Mouse (Mus musculus): ENCODE results near the gene Nop10. TPM values are rescaled to one million over a fixed set of nuclear protein-coding genes. Genes with fewer than 3 reads are reported as not detected.
"Not testable (repeated sequence)": the region's sequence is repeated elsewhere in the genome, so short reads cannot be mapped to it uniquely, and the experiment has no call there.

Nop10 gene
- polyA plus RNA-seq, 1 experiment from 2014 or later, result 158 TPM

DNA sequence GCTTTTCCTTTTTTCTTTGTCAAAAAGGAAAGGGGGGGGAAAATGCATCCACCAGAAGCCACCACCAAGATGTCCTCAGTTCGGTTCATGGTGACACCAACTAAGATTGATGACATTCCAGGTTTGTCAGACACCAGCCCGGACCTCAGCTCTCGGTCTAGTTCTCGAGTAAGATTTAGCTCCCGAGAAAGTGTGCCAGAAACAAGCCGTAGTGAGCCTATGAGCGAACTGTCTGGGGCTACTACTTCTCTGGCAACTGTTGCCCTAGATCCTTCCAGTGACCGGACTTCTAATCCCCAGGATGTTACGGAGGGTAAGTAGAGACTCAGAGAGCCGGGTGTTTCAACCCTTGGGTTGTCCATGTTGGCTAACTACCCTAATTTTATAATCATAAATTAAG, 5.1 kb downstream of the Nop10 start:
- Histone ChIP-seq H3K9me3 (no peaks in the 10 kb centered on the region), H3K36me3 (replicated peaks) (no peaks in the 10 kb centered on the region), H3K9ac (peak overlapping the region; percentile 75; the same call in 1 of the 2 replicates), H3K27ac (no peak overlapping the region), H3K4me2 (peak overlapping the region; percentile 78), H3K4me3 (peak overlapping the region; percentile 81), H3K27me3 (replicated peaks) (no peaks in the 10 kb centered on the region), H3K4me1 (peaks cover 61% of the 10 kb centered on the region)
- WGBS, result 54% methylated on average over 10 of the region's 10 CpGs
- ATAC-seq (replicated peaks), result no peak

DNA sequence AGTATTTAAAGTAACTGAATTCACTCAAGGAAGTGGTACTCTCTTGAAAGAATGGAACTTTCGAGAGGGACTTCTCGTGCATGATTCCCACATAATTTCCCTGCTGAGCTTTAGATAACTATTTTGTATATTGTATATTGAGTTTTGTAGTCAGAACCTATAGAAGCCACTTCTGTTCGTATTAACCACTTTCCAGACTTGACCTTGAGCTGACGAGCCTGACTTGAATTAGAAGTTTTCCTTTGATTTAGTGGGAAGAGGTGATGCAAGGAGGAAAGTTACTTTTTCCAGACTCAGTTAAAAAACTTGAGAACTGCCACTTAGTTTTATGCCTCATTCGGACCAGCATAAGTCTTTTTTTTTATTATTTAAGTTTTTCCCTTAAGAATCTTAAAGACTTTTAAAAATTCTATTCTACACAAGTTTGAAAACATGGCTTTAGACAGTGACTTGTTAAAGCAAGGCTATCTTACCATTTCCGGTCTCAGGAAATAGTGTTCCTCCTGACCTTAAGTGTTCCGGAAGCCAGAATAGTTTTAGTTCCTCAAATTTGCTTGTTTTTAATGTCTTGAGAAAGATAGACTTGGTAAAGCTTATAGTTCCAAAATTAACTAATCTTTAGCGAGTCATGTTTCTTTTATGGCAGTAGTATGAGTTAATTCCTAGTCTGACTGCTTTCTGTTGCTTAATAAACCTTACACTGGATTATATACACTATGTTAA, 6.0 kb downstream of the Nop10 start:
- Histone ChIP-seq H3K4me1 (peaks cover 58% of the 10 kb centered on the region), H3K9ac (no peak overlapping the region), H3K27ac (no peak overlapping the region), H3K9me3 (no peaks in the 10 kb centered on the region), H3K36me3 (replicated peaks) (no peaks in the 10 kb centered on the region), H3K27me3 (replicated peaks) (no peaks in the 10 kb centered on the region), H3K4me3 (peak overlapping the region; percentile 81), H3K4me2 (peak overlapping the region; percentile 78)
- WGBS, result 80% methylated on average over 8 of the region's 8 CpGs
- no peak for ATAC-seq (replicated peaks)

DNA sequence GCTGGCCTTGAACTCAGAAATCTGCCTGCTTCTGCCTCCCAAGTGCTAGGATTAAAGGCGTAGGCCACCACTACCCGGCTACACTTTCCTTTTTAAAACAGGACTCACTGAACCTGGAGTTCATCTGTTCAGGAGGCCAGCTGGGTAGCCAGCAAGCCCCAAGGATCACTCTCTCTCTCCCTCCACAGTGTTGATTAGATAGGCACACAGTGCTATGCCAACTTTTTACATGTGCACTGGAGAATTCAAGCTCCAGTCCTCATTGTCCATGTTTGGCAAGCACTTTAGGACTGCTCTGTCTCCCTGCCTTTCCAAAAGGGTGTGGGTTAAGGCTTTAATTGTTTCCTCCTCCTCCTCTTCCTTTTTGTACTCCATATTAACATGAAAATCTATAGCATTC, 8.3 kb downstream of the Nop10 start:
- H3K36me3 ChIP-seq (replicated peaks), result no peaks in the 10 kb centered on the region
- no peak for ATAC-seq (replicated peaks)
- 92% methylated on average over 2 of the region's 2 CpGs for WGBS
- H3K4me2 ChIP-seq, result peak overlapping the region; percentile 17
- H3K4me1 ChIP-seq, result peaks cover 44% of the 10 kb centered on the region
- no peak overlapping the region for H3K27ac ChIP-seq
- no peaks in the 10 kb centered on the region for H3K9me3 ChIP-seq
- no peak overlapping the region for H3K9ac ChIP-seq
- H3K4me3 ChIP-seq, result no peak overlapping the region
- H3K27me3 ChIP-seq (replicated peaks), result no peaks in the 10 kb centered on the region

DNA sequence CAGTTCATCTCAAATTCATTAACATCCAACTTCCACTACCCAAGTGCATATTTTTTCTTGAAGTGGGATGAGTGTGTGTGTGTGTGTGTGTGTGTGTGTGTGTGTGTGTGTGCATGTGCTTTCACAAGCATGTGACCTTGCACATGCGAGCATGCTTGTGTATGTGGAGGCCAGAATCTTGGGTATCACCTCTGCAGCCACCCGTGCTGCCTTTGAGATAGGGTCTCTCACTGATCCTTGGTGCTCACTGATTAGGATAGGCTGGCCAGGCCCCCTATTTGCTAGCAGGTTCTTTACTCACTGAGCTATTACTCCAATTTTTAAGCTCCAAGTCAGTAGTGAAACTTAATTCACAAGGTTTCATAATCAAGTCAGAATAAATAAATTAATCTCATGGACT, 11.2 kb downstream of the Nop10 start:
- Histone ChIP-seq H3K27ac (no peak overlapping the region), H3K4me2 (no peak overlapping the region), H3K9me3 (no peaks in the 10 kb centered on the region), H3K27me3 (replicated peaks) (no peaks in the 10 kb centered on the region), H3K36me3 (replicated peaks) (no peaks in the 10 kb centered on the region), H3K4me3 (no peak overlapping the region), H3K4me1 (peaks cover 24% of the 10 kb centered on the region), H3K9ac (no peak overlapping the region)
- ATAC-seq (replicated peaks), result no peak
- 98% methylated on average over 2 of the region's 2 CpGs for WGBS

DNA sequence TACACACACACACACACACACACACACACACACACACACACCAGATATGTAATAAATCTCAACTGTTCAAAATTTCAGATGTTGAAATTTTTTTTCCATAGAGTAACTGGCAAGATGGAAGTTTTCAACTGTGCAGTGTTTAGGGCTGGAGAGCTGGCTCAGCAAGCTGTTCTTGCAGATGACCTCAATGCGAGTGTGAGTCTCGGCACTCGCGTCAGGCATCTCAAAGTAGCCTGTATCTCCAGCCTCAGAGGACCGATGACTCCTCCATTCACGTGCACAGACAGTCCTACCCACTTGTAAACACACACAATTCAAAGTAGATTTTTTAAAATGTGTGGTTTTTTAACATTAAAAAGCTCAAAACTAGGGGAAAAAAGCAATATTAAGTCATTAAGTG, 11.7 kb downstream of the Nop10 start:
- Histone ChIP-seq H3K9me3 (no peaks in the 10 kb centered on the region), H3K4me3 (no peak overlapping the region), H3K9ac (no peak overlapping the region), H3K4me1 (peaks cover 20% of the 10 kb centered on the region), H3K36me3 (replicated peaks) (no peaks in the 10 kb centered on the region), H3K4me2 (no peak overlapping the region), H3K27ac (no peak overlapping the region), H3K27me3 (replicated peaks) (no peaks in the 10 kb centered on the region)
- no peak for ATAC-seq (replicated peaks)
- 92% methylated on average over 6 of the region's 6 CpGs for WGBS

DNA sequence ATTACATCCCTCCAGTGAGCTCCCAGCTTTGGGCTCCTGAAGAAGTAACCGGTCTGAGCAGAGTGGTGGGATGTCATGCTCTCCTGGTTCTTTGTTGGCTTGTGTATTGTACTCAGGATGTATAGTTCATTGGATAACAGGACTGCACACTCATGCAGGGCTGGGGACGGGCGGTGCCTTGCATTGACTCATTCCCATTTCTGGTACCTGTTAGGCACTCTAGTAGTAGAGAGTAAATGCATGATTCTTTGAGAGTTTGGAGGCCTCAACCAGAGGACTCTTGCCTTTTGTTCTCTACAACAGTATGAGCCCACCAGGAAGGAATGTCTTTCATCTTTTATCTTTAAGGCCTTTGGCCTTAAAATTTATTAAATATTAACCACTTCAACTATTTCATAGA, 15.1 kb downstream of the Nop10 start:
- WGBS, result 93% methylated on average over 3 of the region's 3 CpGs
- ATAC-seq (replicated peaks), result no peak

DNA sequence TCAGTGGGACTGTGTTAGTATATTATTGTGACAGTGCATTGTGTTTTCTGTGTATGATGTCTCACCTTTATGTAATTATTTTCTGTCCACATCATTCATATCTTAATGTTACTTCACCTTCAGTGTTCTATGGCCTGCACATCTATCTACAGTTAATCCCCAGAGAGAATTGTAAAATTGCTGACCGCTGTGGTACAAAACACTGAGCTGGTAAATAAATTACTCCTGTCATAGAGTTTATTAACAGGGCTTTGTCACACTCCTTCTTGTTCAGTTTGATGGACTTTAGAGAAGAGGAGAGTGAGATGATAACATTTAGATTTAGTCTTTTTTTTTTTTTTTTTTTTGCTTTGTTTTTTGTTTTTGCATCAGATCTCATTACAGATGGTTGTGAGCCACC, 21.1 kb downstream of the Nop10 start:
- Histone ChIP-seq H3K4me2 (no peak overlapping the region), H3K4me3 (no peak overlapping the region), H3K27me3 (replicated peaks) (no peaks in the 10 kb centered on the region), H3K9ac (no peak overlapping the region), H3K4me1 (peaks cover 10% of the 10 kb centered on the region), H3K36me3 (replicated peaks) (no peaks in the 10 kb centered on the region), H3K27ac (no peak overlapping the region), H3K9me3 (no peaks in the 10 kb centered on the region)
- no peak for ATAC-seq (replicated peaks)
- 91% methylated on average over 1 of the region's 1 CpGs for WGBS

More for the DNA sequence above, 15.1 kb downstream of the Nop10 start:
- Histone ChIP-seq H3K36me3 (replicated peaks) (no peaks in the 10 kb centered on the region), H3K27me3 (replicated peaks) (no peaks in the 10 kb centered on the region), H3K9me3 (no peaks in the 10 kb centered on the region), H3K4me2 (no peak overlapping the region), H3K4me1 (0 out of 2 replicates have a peak, but pooled peaks cover under 1% of the 10 kb centered on the region), H3K4me3 (no peak overlapping the region), H3K27ac (no peak overlapping the region), H3K9ac (no peak overlapping the region)

DNA sequence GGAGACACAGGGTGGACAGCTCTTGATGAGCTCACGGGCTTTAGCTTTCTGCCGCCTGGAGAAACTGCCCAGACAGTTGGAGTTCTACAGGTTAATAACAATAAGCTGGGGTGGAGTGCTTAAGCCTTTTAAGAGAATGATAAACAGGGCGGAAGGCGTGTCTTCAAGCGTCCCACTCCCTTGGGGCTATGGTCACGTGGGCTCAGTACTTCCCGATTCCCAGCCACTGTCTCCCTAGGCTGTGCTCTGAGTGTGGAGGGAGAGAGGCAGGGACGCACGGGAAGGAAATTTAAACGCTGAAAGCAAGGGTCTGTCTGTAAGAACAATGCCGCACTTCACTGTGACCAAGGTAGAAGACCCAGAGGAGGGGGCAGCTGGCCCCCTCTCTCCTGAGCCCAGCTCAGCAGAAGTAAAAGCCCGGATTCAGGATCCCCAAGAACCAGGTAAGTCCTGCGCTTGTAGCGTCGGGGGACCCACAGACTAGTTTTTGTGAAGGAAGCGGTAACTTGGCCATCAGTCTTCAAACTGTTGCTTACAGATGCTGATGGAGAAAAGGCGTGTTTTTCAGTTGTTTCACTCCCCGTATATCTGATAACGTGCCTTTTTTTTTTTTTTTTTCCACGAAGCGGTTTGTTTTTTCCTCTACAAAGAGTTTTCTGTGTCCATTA, 22.8 kb downstream of the Nop10 start:
- Histone ChIP-seq H3K4me3 (peak overlapping the region; percentile 31), H3K4me1 (peaks cover 10% of the 10 kb centered on the region), H3K9ac (peak overlapping the region; percentile 22; the same call in 1 of the 2 replicates), H3K36me3 (replicated peaks) (no peaks in the 10 kb centered on the region), H3K9me3 (no peaks in the 10 kb centered on the region), H3K4me2 (peak overlapping the region; percentile 61), H3K27me3 (replicated peaks) (no peaks in the 10 kb centered on the region), H3K27ac (no peak overlapping the region)
- WGBS, result 2% methylated on average over 21 of the region's 21 CpGs
- peak; percentile 84 for ATAC-seq (replicated peaks)

DNA sequence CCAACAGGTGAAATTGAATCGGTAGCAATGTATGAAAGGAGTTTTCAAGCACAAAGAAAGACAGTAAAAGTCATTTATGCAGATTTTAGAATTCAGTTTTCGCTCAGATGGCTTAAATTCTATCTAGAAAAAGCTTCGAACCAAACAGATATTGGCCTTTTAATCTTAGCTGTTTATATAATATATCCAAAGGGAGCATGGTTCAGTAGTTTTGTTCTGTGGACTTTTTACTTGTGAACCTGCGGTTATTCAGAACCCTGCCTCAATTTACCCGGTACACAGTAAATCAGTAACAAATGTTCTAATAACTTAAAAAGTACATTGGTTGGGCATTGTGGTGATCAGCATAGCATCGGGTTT, 23.3 kb downstream of the Nop10 start:
- no peak overlapping the region for H3K27ac ChIP-seq
- peak overlapping the region; percentile 31; the same call in 1 of the 2 replicates for H3K4me3 ChIP-seq
- WGBS, result 60% methylated on average over 6 of the region's 6 CpGs
- ATAC-seq (replicated peaks), result no peak
- H3K4me1 ChIP-seq, result peaks cover 10% of the 10 kb centered on the region
- H3K9me3 ChIP-seq, result no peaks in the 10 kb centered on the region
- H3K36me3 ChIP-seq (replicated peaks), result no peaks in the 10 kb centered on the region
- H3K4me2 ChIP-seq, result peak overlapping the region; percentile 61
- no peaks in the 10 kb centered on the region for H3K27me3 ChIP-seq (replicated peaks)
- peak overlapping the region; percentile 22; the same call in 1 of the 2 replicates for H3K9ac ChIP-seq

DNA sequence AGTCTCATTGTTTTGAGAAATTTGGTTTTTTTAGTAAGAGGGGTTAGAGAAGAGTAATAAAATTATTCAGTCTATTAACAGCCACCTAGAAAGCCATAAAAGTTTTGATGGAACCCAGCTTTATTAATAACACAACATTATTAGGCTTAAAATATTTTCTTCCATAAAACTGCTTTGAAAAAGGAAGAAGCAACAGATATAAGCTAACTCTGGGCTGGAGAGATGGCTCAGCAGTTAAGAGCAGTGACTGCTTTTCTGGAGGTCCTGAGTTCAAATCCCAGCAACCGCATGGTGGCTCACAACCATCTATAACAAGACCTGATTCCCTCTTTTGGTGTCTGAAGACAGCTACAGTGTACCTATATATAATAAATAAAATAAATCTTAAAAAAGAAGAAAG, 24.3 kb downstream of the Nop10 start:
- H3K4me2 ChIP-seq; H3K36me3 ChIP-seq (replicated peaks); ATAC-seq (replicated peaks); H3K4me1 ChIP-seq; H3K4me3 ChIP-seq; H3K27ac ChIP-seq; H3K27me3 ChIP-seq (replicated peaks); H3K9me3 ChIP-seq; H3K9ac ChIP-seq: not testable (repeated sequence)
- WGBS, result 95% methylated on average over 1 of the region's 1 CpGs

DNA sequence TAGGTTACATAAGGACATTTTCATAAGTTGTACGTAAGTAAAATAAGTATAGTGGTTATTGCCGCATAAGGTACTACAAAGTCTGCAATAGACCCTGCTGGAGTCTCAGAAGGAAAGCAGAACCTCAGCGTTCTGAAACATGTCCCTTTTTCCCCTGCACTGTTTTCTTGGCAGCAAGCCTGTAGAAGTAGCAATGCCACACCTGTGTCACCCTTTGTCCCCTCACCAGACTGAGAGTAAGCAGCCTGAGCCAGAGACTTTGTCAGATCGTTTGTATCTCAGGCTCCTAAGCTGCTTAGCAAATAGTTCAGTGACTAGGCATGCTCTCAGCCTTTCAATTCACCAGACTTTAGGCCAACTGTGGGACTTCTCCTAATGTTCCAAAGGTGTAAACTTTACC, 25.3 kb downstream of the Nop10 start:
- Histone ChIP-seq H3K9ac (no peak overlapping the region), H3K27ac (no peak overlapping the region), H3K4me3 (no peak overlapping the region), H3K4me1 (peaks cover 10% of the 10 kb centered on the region), H3K27me3 (replicated peaks) (no peaks in the 10 kb centered on the region), H3K36me3 (replicated peaks) (no peaks in the 10 kb centered on the region), H3K4me2 (no peak overlapping the region), H3K9me3 (no peaks in the 10 kb centered on the region)
- WGBS, result 60% methylated on average over 4 of the region's 4 CpGs
- ATAC-seq (replicated peaks), result no peak

DNA sequence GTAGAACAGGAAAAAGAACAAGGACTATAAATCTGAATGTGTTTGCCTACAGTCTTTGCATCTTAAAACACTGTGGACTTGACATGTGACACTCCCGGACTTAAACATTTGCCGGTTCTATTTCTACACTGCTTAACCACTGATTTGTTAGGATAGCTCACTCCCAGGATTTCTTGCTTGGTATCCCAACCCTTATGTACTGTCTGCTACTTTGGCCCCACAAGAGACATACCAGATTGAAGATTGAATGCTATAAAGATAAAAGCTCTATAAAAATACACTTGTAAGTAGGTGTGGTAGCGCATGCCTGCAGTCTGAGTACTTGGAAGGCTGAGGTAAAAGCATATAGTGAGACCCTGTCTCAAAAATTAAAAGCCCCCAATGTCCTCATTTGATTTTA, 27.8 kb downstream of the Nop10 start:
- WGBS, result 93% methylated on average over 3 of the region's 3 CpGs
- H3K27ac ChIP-seq, result no peak overlapping the region
- H3K36me3 ChIP-seq (replicated peaks), result no peaks in the 10 kb centered on the region
- no peak overlapping the region for H3K9ac ChIP-seq
- H3K4me3 ChIP-seq, result no peak overlapping the region
- peaks cover 4% of the 10 kb centered on the region for H3K4me1 ChIP-seq
- H3K9me3 ChIP-seq, result no peaks in the 10 kb centered on the region
- no peaks in the 10 kb centered on the region for H3K27me3 ChIP-seq (replicated peaks)
- ATAC-seq (replicated peaks), result no peak
- H3K4me2 ChIP-seq, result no peak overlapping the region

DNA sequence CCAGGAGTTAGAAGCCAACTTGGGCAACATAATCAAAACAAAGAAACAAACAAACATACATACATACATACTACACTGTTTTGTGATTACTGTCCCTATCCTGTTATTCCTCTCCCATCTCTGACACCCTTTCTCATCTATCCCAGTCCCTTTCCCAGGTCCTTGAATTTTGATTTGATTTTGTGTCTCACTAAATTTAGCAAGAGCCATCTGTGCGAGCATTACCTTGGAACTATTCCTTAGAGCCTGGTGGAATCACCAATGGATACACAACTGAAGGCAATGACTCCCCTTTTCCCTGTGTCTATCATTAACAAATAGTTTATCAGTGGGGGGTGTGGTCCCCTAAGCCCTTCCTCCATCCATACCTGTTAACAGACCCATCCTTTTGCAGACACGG, 31.1 kb downstream of the Nop10 start:
- ATAC-seq (replicated peaks), result no peak
- WGBS, result 94% methylated on average over 2 of the region's 2 CpGs
- H3K4me1 ChIP-seq, result no peaks in the 10 kb centered on the region

More for the DNA sequence above, 31.1 kb downstream of the Nop10 start:
- H3K27ac ChIP-seq, result no peak overlapping the region
- no peak overlapping the region for H3K4me3 ChIP-seq
- H3K9ac ChIP-seq, result no peak overlapping the region
- H3K36me3 ChIP-seq (replicated peaks), result no peaks in the 10 kb centered on the region
- H3K9me3 ChIP-seq, result no peaks in the 10 kb centered on the region
- no peaks in the 10 kb centered on the region for H3K27me3 ChIP-seq (replicated peaks)
- no peak overlapping the region for H3K4me2 ChIP-seq
